Mouse (Mus musculus) heart, embryonic 14.5 days (tissue): ENCODE measurements around the gene Ntng2. TPM values are rescaled to one million over a fixed set of nuclear protein-coding genes. Genes with fewer than 3 reads are reported as not detected.
A peak's percentile ranks its signal among the peaks of the same experiment; 100 is the strongest.

Experiments used
- ATAC-seq: fragments of 200-750 bp; cut with Nextera tagmentation; 2 replicates; pipeline ENCODE4 v1.8.0; 2017; ENCODE audit warnings: low read depth, moderate TSS enrichment; ENCODE audit not compliant: insufficient number of reproducible peaks, insufficient read depth, low FRiP score
- H3K27ac ChIP-seq, 2 experiments: fragments of 200-500 bp in 1 of 2; fragments of 300-500 bp in 1 of 2; sonication (generic) in 1 of 2; replicated peaks in 1 of 2; 2 replicates each; pipeline ENCODE4 v1.5.1; 2012 to 2014; ENCODE audit warnings: low read depth in 2 of 2, low read length in 2 of 2, control low read depth in 1 of 2, mild to moderate bottlenecking in 1 of 2, mixed read lengths in 1 of 2; ENCODE audit not compliant: control insufficient read depth in 1 of 2, insufficient read depth in 1 of 2
- H3K27me3 ChIP-seq: fragments of 300-500 bp; sonication (generic); 2 replicates; pipeline ENCODE4 v1.6.1; 2014; ENCODE audit warnings: mild to moderate bottlenecking, low read length, control low read depth; ENCODE audit not compliant: control insufficient read depth, insufficient read depth
- H3K36me3 ChIP-seq: fragments of 300-500 bp; sonication (generic); 2 replicates; pipeline ENCODE4 v1.6.1; 2014; ENCODE audit warnings: mild to moderate bottlenecking, control low read depth, low read length, mixed read lengths; ENCODE audit not compliant: control insufficient read depth, insufficient read depth
- H3K4me1 ChIP-seq, 2 experiments: fragments of 200-500 bp in 1 of 2; fragments of 300-500 bp in 1 of 2; sonication (generic) in 1 of 2; 2 replicates each; pipeline ENCODE4 v1.6.1; 2012 to 2014; ENCODE audit warnings: low read length in 2 of 2, control low read depth in 1 of 2, mixed read lengths in 1 of 2; ENCODE audit not compliant: control insufficient read depth in 2 of 2, insufficient read depth in 2 of 2
- H3K4me2 ChIP-seq: fragments of 300-500 bp; sonication (generic); 2 replicates; pipeline ENCODE4 v1.6.1; 2014; ENCODE audit warnings: mild to moderate bottlenecking, low read length
- H3K4me3 ChIP-seq, 2 experiments: fragments of 200-500 bp in 1 of 2; fragments of 300-500 bp in 1 of 2; sonication (generic) in 1 of 2; 2 replicates each; pipeline ENCODE4 v1.5.1; 2012 to 2014; ENCODE audit warnings: low read length in 2 of 2, mild to moderate bottlenecking in 2 of 2, control low read depth in 1 of 2, low read depth in 1 of 2, moderate library complexity in 1 of 2; ENCODE audit not compliant: control insufficient read depth in 1 of 2, insufficient read depth in 1 of 2
- H3K9ac ChIP-seq: fragments of 300-500 bp; sonication (generic); 2 replicates; pipeline ENCODE4 v1.6.1; 2014; ENCODE audit warnings: mild to moderate bottlenecking, low read length
- H3K9me3 ChIP-seq: fragments of 300-500 bp; sonication (generic); 2 replicates; pipeline ENCODE4 v1.6.1; 2016; ENCODE audit warnings: low read length, control low read depth; ENCODE audit not compliant: control insufficient read depth
- WGBS: fragments of 180-500 bp; shearing (Covaris S2); extraction: QIAGEN DNeasy Blood & Tissue Kit; methylation state at CpG from one replicate; pipeline ENCODE4 v1.1.7; 2014; 5-methylcytosine and 5-hydroxymethylcytosine counted together
- polyA plus RNA-seq: library from polyadenylated mRNA; unstranded; fragments of >200 nt; fragmentation: Nextera tagmentation; extraction: Ambion mirVana; gene quantifications from 2 replicates; pipeline ENCODE4 v1.2.1, GENCODE M21; 2014

The Ntng2 gene
- polyA plus RNA-seq = not detected in 2 replicates

- no peaks in the 10 kb centered on the region for H3K9me3 ChIP-seq
- under 1% methylated on average over 54 of the region's 54 CpGs for WGBS
- H3K4me2 ChIP-seq = peak within 1 kb of the TSS; percentile 92
- H3K27me3 ChIP-seq = peaks cover 94% of the 10 kb centered on the region
- peak within 1 kb of the TSS; percentile 56 to 59 for H3K4me3 ChIP-seq
- no peak within 1 kb of the TSS for H3K27ac ChIP-seq
- ATAC-seq = peak; percentile 29
- H3K36me3 ChIP-seq = no peaks in the 10 kb centered on the region
- H3K4me1 ChIP-seq = peaks cover 8 to 28% of the 10 kb centered on the region in 2 experiments; a peak in 3 of 4 replicates
- H3K9ac ChIP-seq = peak within 1 kb of the TSS; percentile 63
These were observed at the start of gene Ntng2 for GRCm38 (mm10) chr2:29252599-29253204. Ntng2 (minus strand) TSS chr2:29253005.

- H3K4me3 ChIP-seq = no peak overlapping the region
- H3K27me3 ChIP-seq = no peaks in the 10 kb centered on the region
- no peak overlapping the region for H3K27ac ChIP-seq
- no peak for ATAC-seq
- 50% methylated on average over 3 of the region's 3 CpGs for WGBS
- peaks cover 6% of the 10 kb centered on the region for H3K9me3 ChIP-seq
- H3K9ac ChIP-seq = no peak overlapping the region
- H3K4me1 ChIP-seq = no peaks in the 10 kb centered on the region
- no peak overlapping the region for H3K4me2 ChIP-seq
- no peaks in the 10 kb centered on the region for H3K36me3 ChIP-seq
These were observed 42.8 kb upstream of the Ntng2 start for GRCm38 (mm10) chr2:29295557-29295956.

DNA sequence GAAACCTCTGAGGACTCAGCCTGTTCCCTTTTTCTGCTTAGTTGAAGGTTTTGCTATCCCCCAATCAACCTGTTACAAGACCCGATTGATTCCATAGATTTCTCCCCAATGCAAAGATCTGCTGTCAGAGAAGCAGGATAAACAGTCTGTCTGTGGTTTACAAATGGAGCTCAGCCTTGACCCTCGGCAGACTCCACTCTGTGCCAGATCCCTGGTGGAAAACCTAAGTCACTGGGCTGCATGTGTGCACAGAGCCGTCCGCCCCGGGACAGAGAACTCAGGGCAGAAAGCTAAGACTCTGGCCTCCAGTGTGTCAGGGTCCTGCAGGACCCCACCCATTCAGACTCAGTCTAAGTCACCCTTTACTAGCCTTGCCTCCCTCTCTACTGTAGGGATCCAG lies 34.8 kb upstream of the Ntng2 start:
- Histone ChIP-seq H3K36me3 (no peaks in the 10 kb centered on the region), H3K27ac (no peak overlapping the region), H3K27me3 (no peaks in the 10 kb centered on the region), H3K9ac (no peak overlapping the region), H3K4me3 (no peak overlapping the region), H3K9me3 (no peaks in the 10 kb centered on the region), H3K4me1 (no peaks in the 10 kb centered on the region), H3K4me2 (no peak overlapping the region)
- no peak for ATAC-seq
- WGBS = 75% methylated on average over 5 of the region's 5 CpGs

DNA sequence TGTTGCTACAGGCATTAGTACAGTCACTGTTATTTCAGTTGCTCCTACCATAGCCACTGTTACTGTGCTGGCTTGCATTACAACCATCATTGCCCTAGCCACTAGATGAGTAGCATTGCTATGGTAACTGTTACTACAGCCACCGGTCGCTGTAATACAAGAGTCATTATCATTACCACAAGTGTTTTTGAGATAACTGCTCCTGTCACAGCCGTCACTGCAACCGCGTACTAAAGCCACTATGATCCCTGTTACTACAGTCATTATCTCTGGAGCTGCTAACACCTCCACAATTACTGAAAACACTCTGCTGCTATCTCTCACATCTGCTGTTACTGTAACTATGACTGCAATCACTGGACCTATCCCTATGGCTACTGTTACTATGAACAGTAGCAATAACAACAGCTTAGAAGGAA lies 24.9 kb upstream of the Ntng2 start:
- 10% methylated on average over 5 of the region's 5 CpGs for WGBS
- Histone ChIP-seq H3K4me3 (no peak overlapping the region), H3K4me2 (no peak overlapping the region), H3K27ac (no peak overlapping the region), H3K9me3 (no peaks in the 10 kb centered on the region), H3K9ac (no peak overlapping the region), H3K36me3 (no peaks in the 10 kb centered on the region), H3K4me1 (peaks cover 0 to 7% of the 10 kb centered on the region in 2 experiments; a peak in 1 of 4 replicates), H3K27me3 (no peaks in the 10 kb centered on the region; the same call in 1 of the 2 replicates)
- ATAC-seq = no peak

DNA sequence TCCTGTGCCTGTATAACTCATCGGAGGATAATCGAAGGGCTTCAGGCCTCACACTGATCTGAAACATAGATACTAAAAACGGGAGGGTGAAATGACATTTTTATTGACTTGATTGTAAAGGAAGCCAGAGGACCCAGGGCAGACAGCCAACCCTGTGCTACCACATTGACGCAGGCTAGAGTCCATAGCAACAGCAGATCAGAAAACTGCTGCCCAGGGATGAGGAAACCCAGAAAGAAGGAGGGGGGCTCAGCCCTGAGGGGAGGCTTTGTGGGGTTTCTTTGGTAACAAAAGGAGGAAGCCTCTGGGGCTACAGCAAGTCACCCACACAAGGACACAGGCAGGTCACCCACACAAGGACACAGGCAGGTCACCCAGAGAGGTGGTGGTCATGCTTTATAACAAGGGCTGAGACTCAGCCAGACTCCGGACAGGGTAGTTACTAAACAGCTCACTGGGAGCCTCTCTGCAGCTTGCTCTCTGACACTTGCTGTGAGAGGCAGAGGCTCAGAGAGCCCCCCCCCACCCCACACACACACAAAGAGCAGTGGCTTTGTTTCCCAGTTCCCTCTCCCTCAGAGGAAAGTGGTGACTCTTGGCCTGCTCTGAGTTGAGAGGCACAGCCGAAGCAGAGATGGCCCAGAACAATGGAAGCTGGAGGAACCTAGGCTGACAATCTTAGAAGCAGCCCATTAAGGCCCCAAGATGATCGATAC lies 19.2 kb upstream of the Ntng2 start:
- no peak overlapping the region for H3K4me2 ChIP-seq
- no peaks in the 10 kb centered on the region for H3K4me1 ChIP-seq
- no peaks in the 10 kb centered on the region for H3K9me3 ChIP-seq
- ATAC-seq = no peak
- H3K9ac ChIP-seq = no peak overlapping the region
- H3K27me3 ChIP-seq = no peaks in the 10 kb centered on the region; the same call in 1 of the 2 replicates
- no peak overlapping the region for H3K4me3 ChIP-seq
- H3K36me3 ChIP-seq = no peaks in the 10 kb centered on the region
- H3K27ac ChIP-seq = no peak overlapping the region
- WGBS = 63% methylated on average over 7 of the region's 7 CpGs

DNA sequence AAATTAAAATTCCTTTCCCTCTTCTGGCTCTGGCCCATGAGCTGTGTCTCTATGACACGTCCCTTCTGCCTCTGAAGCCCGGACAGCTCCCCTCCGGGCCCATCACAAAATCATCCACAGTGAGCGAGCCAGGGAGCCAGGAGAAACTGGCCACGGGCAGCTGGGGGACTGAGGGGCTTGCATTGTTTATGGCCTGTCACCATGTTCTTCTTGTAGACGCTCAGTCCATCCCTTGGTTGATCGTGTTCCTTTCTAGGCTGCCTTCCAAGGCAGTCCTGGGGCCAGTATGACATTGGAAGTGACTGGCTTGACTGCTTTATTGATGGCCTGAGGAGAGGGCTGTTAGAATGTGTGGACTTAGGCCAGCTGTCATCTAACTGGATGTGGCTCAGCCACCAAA lies 18.3 kb upstream of the Ntng2 start:
- H3K4me1 ChIP-seq = no peaks in the 10 kb centered on the region

GRCm38 (mm10) chr2:29266810-29267209 lies 14.0 kb upstream of the Ntng2 start:
- no peak for ATAC-seq
- Histone ChIP-seq H3K27ac (no peak overlapping the region), H3K4me2 (no peak overlapping the region), H3K36me3 (no peaks in the 10 kb centered on the region), H3K4me3 (no peak overlapping the region), H3K9ac (no peak overlapping the region), H3K27me3 (0 out of 2 replicates have a peak, but pooled peaks cover 5% of the 10 kb centered on the region), H3K4me1 (no peaks in the 10 kb centered on the region), H3K9me3 (no peaks in the 10 kb centered on the region)
- WGBS = 60% methylated on average over 4 of the region's 4 CpGs

More for the DNA sequence above, 18.3 kb upstream of the Ntng2 start:
- no peak for ATAC-seq
- H3K9ac ChIP-seq = no peak overlapping the region
- H3K36me3 ChIP-seq = no peaks in the 10 kb centered on the region
- H3K4me2 ChIP-seq = no peak overlapping the region
- H3K4me3 ChIP-seq = no peak overlapping the region
- no peaks in the 10 kb centered on the region for H3K9me3 ChIP-seq
- no peak overlapping the region for H3K27ac ChIP-seq
- H3K27me3 ChIP-seq = no peaks in the 10 kb centered on the region
- 75% methylated on average over 7 of the region's 7 CpGs for WGBS
